Mouse (Mus musculus) ovary, postnatal 10 days (tissue): ENCODE measurements around the gene Cpt1a.

ENCODE experiments used
- DNase-seq: peaks from one replicate; pipeline ENCODE4 v3.0.0; 2022; ENCODE audit warnings: low spot score

The Cpt1a gene

DNA sequence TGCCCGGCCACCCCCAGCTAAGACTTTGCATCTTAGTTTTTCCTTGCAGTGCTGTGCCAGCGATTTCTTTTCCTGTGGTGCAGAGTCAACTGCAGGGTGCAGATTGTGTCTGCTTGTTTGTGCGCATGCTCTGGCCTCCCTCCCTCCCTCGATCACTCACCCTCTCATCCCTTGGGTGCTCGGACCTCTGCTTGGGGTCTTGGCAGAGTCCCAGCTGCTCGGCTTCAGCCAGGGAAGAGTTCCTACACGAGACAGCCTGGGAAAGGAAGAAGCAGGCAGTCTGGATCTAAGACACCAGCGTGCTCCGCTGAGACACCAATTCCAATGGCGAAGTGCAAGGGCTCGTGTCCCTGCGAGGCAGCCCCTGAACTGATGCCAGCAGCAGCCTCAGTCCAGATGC lies 51.2 kb downstream of the Cpt1a start:
- DNase-seq, result no peak

GRCm38 (mm10) chr19:3374028-3374427 lies 51.9 kb downstream of the Cpt1a start:
- DNase-seq, result no peak

GRCm38 (mm10) chr19:3375945-3376495 lies 53.9 kb downstream of the Cpt1a start:
- DNase-seq, result no peak

GRCm38 (mm10) chr19:3376966-3377715 lies 55.0 kb downstream of the Cpt1a start:
- DNase-seq, result no peak

DNA sequence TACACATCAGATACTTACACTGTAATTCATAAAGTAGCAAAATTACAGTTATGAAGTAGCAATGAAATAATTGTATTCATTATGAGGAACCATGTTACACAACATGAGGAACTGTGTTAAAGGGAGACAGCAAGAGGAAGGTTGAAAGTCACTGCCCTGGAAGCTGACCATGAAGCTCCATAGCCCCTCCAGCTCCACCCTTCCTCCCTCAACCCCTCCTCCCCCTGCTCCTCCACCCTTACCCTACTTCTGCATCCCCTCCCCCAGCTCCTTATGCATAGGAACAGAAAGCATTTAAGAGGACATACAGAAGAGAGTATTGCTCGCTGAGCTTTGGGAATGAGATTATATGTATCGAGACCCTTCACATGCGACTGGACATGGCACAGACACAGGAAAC lies 56.5 kb downstream of the Cpt1a start:
- DNase-seq, result no peak

DNA sequence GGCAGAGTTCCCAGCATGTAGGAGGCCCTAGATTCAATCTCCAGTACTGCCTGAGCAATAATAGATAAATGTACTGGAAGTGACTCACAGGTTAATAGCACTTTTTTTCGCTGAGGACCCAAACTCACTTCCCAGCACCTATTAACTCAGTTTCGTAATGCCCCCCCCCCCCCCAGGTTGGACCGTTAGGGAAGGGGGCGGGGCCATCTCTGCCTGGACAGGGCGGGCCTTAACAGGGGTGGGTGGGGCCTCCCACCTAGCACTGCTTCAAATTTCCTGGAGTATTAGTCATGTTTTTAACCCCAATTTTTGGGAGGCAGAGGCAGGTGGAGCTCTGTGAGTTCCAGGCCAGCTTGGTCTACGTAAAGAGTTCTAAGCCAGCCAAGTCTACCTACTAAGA lies 65.9 kb downstream of the Cpt1a start:
- DNase-seq, result no peak

GRCm38 (mm10) chr19:3388629-3389057 lies 66.5 kb downstream of the Cpt1a start, which contains the start of gene Tesmin:
TSS of gene Tesmin (plus strand) at chr19:3388857.
- peak; percentile 54 for DNase-seq

GRCm38 (mm10) chr19:3389089-3389488 lies 67.0 kb downstream of the Cpt1a start:
- peak; percentile 83 for DNase-seq

GRCm38 (mm10) chr19:3392384-3392783 lies 70.2 kb downstream of the Cpt1a start:
- no peak for DNase-seq

DNA sequence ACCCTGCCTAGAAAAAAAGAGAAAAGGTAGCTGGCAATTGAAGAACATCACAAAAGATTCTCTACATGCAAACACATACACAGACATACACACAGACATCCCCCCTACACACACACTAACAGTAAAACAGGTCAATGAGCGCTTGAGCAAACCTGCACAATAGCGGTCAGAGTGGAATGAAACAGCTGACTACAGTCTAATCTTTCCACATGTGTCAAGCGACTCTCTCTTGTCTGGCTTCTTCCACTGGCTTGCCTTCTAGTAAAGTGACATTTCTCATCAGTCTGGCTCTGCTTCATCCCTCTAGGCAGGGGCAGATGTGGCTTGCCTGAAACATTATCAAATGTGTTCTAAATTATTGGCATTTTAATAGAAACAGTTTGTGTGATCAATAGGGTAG lies 72.1 kb downstream of the Cpt1a start:
- no peak for DNase-seq

- DNase-seq, result no peak
These were observed 77.9 kb downstream of the Cpt1a start for GRCm38 (mm10) chr19:3400057-3400456.

GRCm38 (mm10) chr19:3401504-3401903 lies 79.4 kb downstream of the Cpt1a start:
- no peak for DNase-seq

DNA sequence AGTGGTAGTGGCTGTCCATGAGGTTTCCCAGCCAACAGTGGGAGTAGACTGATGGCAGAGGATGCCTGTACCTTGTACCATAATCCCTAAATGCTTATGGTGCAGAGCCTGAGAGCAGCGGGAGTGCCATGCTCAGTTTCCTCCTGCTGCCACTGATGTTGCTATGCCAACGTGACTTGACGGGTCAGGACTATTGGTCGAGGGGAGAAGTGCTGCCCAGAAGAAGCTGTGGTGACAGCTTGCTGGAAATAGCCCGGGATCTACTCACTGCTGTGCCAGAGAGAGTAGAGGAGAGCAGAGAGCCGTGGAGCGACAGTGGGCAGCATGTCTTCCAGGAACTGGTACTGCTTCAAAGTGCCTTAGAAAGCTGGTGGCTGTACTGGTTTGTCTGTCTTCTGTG lies 79.8 kb downstream of the Cpt1a start:
- no peak for DNase-seq

- DNase-seq, result no peak
These were observed 80.3 kb downstream of the Cpt1a start for GRCm38 (mm10) chr19:3402390-3402789.

GRCm38 (mm10) chr19:3404030-3404429 lies 81.9 kb downstream of the Cpt1a start:
- DNase-seq, result no peak

- DNase-seq, result no peak
These were observed 83.6 kb downstream of the Cpt1a start for GRCm38 (mm10) chr19:3405531-3406281.

GRCm38 (mm10) chr19:3414268-3414733 lies 92.2 kb downstream of the Cpt1a start, which contains the start of gene Gal:
TSS of gene Gal (minus strand) at chr19:3414544.
- DNase-seq, result no peak

DNA sequence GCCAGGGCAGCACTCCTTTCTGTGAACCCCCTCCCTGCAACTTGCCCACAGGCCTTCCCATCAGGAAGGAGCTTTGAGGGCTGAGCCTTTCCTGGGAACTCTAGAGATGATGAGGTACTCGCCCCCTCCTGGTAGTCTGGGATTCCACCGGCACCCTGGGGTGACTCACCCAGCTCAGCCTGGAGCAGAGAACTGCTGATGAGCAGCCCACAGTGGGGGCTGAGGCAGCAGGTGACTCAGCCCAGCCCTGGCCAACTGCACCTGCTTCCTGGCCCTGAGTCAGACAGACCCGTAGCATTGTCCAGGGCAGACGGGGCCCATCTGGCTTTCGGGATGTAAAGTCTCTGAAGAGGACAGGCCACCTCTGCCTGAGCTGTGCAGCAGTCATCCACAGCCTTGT lies 97.1 kb downstream of the Cpt1a start:
- no peak for DNase-seq

DNA sequence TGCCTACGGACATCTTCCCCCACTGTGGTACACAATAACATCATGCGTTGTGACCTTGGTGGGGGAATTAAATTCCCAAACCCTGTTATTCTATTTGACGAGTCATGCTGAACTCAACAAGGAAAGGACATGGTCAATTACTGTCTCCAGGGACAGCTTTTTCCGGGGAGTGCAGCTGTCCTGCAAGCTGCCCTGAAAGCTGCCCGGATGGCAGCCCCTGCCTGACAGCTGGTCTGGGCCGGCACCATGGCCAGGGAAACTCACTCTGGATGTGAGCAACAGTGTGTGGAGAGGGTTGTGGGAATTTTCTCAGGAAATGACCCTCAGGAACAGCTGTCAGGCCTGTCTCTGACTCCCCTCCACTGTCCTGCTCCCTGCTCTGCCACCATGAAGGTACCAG lies 100.4 kb downstream of the Cpt1a start:
- DNase-seq, result no peak

- no peak for DNase-seq
These were observed 100.8 kb downstream of the Cpt1a start for GRCm38 (mm10) chr19:3422981-3423380.

DNA sequence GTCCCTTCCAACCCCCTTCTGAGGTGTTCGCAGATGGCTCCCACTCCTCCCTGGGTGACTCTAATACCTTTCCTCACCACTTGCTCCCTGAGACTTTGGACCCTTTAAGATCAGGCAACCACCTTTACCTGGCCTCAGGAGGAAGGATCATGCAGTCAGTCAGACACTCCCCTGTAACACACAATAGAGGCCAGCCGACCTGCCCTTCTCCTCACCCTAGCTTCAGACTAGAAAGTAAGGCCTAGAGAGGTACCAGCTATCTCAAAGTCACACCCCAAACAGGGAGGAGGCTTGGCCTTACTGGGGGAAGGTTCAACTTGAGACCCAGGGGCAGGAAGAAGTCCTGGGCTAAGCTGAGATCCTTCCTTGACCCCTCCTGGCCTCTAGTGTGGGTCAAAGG lies 102.1 kb downstream of the Cpt1a start:
- DNase-seq, result no peak

GRCm38 (mm10) chr19:3428057-3428830 lies 106.1 kb downstream of the Cpt1a start:
- no peak for DNase-seq
